Mouse (Mus musculus): Measurements from ENCODE around the gene Kctd10. TPM values are rescaled to one million over a fixed set of nuclear protein-coding genes. Genes with fewer than 3 reads are reported as not detected.

Kctd10 gene
- total RNA-seq, 2 experiments from 2014 or later, result 63.5 to 69.7 TPM

GRCm38 (mm10) chr5:114347005-114347404 is 33.3 kb downstream of the Kctd10 start:
- no peak for DNase-seq

GRCm38 (mm10) chr5:114345538-114345937 is 34.8 kb downstream of the Kctd10 start:
- DNase-seq, result no peak

- no peak for DNase-seq
Measured at GRCm38 (mm10) chr5:114343612-114344011, 36.7 kb downstream of the Kctd10 start.

- no peak for DNase-seq
Measured at GRCm38 (mm10) chr5:114342996-114343395, 37.3 kb downstream of the Kctd10 start.

GRCm38 (mm10) chr5:114323791-114324507 is 56.4 kb downstream of the Kctd10 start:
- DNase-seq, result peak; percentile 80

DNA sequence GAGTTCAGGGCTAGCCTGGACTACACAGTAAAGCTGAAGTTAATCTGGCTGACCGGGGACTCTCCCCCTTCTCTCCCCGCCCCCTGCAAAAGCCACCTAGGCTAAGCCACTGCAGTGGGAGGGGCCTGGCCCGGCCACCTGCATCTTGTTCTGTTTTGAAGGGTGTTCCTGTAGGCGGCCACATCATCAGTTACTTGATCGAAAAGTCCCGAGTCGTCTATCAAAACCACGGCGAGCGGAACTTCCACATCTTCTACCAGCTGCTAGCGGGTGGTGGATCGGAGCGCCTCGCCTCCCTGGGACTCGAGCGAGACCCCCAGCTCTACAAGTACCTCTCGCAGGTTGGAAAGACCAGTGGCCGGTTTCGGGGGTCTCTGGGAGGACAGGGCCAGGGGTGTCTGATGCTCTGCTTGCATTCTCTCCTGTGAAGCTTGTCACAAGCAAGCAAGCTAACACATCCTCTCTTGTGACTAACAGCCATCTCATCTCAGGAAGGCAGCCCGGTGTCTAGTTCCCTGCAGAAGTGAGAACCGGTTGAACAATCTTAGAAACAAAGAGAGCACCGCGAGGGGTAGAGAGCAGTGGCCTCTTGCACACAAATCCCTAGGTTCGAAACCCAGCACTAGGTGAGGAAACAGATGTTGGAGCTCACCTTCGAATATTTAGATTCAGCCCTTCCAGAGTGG is 57.1 kb downstream of the Kctd10 start:
- no peak for DNase-seq

Small RNA genes lying within 50 kb of the gene (microRNA-seq; reads per million reads assigned to microRNA genes)
- not detected for gene Mir7027

Other genes starting within 250 kb of the Kctd10 start
- 100 to 1,000 TPM; 113 to 138 TPM for gene Acacb, start 234.0 kb downstream of the Kctd10 start, total RNA-seq (2021)
- gene Foxn4, start 106.7 kb downstream of the Kctd10 start, total RNA-seq (2021), result not detected
- under 1 TPM; 0.84 to 0.97 TPM for gene Myo1h, start 91.3 kb downstream of the Kctd10 start, total RNA-seq (2021)
- 10 to 100 TPM; 65.9 to 79.5 TPM for gene Ube3b, start 99 bp upstream of the Kctd10 start, total RNA-seq (2021)
- 10 to 100 TPM; 15.2 to 17.5 TPM for gene Mmab, start 63.6 kb upstream of the Kctd10 start, total RNA-seq (2021)
- gene Mvk, start 63.8 kb upstream of the Kctd10 start, total RNA-seq (2021), result 10 to 100 TPM; 18.9 to 22.8 TPM
- gene Fam222a, start 187.5 kb upstream of the Kctd10 start, total RNA-seq (2021), result 10 to 100 TPM; 29.5 to 56.8 TPM

Data from adrenal gland, postnatal 10 days (tissue).